Mouse (Mus musculus) urinary bladder, postnatal 0 days (tissue): ENCODE data around the gene Mief1. TPM values are rescaled to one million over a fixed set of nuclear protein-coding genes. Genes with fewer than 3 reads are reported as not detected.

Experiments
- polyA plus RNA-seq: library from polyadenylated mRNA; unstranded; fragments of >200 nt; fragmentation: Nextera tagmentation; extraction: Ambion mirVana; gene quantifications from 2 replicates; pipeline ENCODE4 v1.2.1, GENCODE M21; 2015

The Mief1 gene
- 16.2 and 17.1 TPM in 2 replicates for polyA plus RNA-seq

GRCm38 (mm10) chr15:80233733-80234509, at the start of gene Mief1:
Mief1 (plus strand) TSS chr15:80234018.

GRCm38 (mm10) chr15:80235535-80235934, 1.7 kb downstream of the Mief1 start, which contains the start of gene AC140267.1:
AC140267.1 (plus strand) TSS chr15:80235835.

GRCm38 (mm10) chr15:80254847-80255645, 21.2 kb downstream of the Mief1 start, which contains the start of gene Atf4:
Atf4 (plus strand) TSS chr15:80255184.

GRCm38 (mm10) chr15:80263610-80264575, 30.1 kb downstream of the Mief1 start, which contains the start of gene Rps19bp1:
Rps19bp1 (minus strand) TSS chr15:80264315.

GRCm38 (mm10) chr15:80286851-80287415, 53.1 kb downstream of the Mief1 start, which contains the start of gene Cacna1i:
Cacna1i (plus strand) TSS chr15:80287238.

Other genes starting within 250 kb of the Mief1 start
- gene Pdgfb, start 219.0 kb upstream of the Mief1 start, polyA plus RNA-seq = 1.6 and 1.8 TPM in 2 replicates
- 61.2 and 65.8 TPM in 2 replicates for gene Syngr1, start 142.7 kb upstream of the Mief1 start, polyA plus RNA-seq
- 642 and 665 TPM in 2 replicates for gene Rpl3, start 142.2 kb upstream of the Mief1 start, polyA plus RNA-seq
- gene Tab1, start 100.9 kb upstream of the Mief1 start, polyA plus RNA-seq = 16.2 and 16.7 TPM in 2 replicates
- gene Mgat3, start 60.3 kb upstream of the Mief1 start, polyA plus RNA-seq = 7.9 and 8.7 TPM in 2 replicates
- gene AC140267.1, start 1.8 kb downstream of the Mief1 start, polyA plus RNA-seq = not detected in 2 replicates
- 144 and 149 TPM in 2 replicates for gene Atf4, start 21.2 kb downstream of the Mief1 start, polyA plus RNA-seq
- gene Rps19bp1, start 30.3 kb downstream of the Mief1 start, polyA plus RNA-seq = 31.5 and 32.4 TPM in 2 replicates
- gene Cacna1i, start 53.2 kb downstream of the Mief1 start, polyA plus RNA-seq = not detected in 2 replicates